Mouse (Mus musculus): ENCODE results near the gene Upf3b. TPM values are rescaled to one million over a fixed set of nuclear protein-coding genes. Genes with fewer than 3 reads are reported as not detected.

The Upf3b gene
- total and polyA plus RNA-seq, 3 experiments = 14.0 to 25.0 TPM; not detected in 1

DNA sequence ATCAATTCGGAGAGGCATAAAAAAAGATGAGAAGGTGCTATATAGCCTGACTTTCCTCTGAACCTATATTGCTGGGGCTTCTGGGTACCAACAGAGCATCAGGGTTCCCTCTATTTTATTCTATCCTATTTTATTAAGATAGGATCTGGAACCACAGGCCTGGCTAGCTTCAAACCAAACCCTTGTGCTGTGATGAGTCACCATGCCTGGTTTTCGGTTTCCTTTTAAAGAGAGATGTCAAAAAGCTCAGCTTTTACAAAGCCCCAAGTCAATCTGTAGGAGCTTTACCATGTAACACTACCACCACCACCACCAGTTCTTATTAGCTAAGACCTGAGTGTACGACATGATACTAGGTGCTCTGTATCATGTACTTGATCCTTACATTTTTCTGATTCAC lies 11.4 kb downstream of the Upf3b start:
- Histone ChIP-seq H3K36me3 (ENCODE audit: control insufficient read depth in 1 of 2, insufficient read depth in 2 of 2, low read length in 2 of 2) (peaks cover 7 to 10% of the 10 kb centered on the region in 2 experiments), H3K4me1 (ENCODE audit: control insufficient read depth in 1 of 2, insufficient read depth in 2 of 2, low read length in 2 of 2) (0 out of 4 replicates have a peak, but pooled peaks cover 0 to 2% of the 10 kb centered on the region in 2 experiments), H3K9me3 (replicated peaks; ENCODE audit: insufficient read depth, low read length) (no peaks in the 10 kb centered on the region), H3K9ac (ENCODE audit: control insufficient read depth, low read depth, low read length, poor library complexity, severe bottlenecking) (no peak overlapping the region), H3K27me3 (ENCODE audit: control insufficient read depth in 1 of 2, insufficient read depth in 2 of 2, low read length in 2 of 2) (no peaks in the 10 kb centered on the region), H3K27ac (ENCODE audit: control insufficient read depth, low read depth, low read length) (no peak overlapping the region), H3K4me3 (ENCODE audit: control insufficient read depth in 1 of 2, insufficient read depth in 1 of 2, low read depth in 2 of 2, low read length in 2 of 2) (no peak overlapping the region), H3K79me2 (ENCODE audit: control insufficient read depth, insufficient read depth, low read length, poor library complexity) (no peaks in the 10 kb centered on the region)
- TF ChIP-seq NELFE (IDR thresholded peaks at IDR 0.05; ENCODE audit: low read depth, low read length) = no peak
- TF ChIP-seq MAFK (IDR thresholded peaks at IDR 0.05; ENCODE audit: borderline replicate concordance, low read depth, low read length) = no peak
- no peak for TF ChIP-seq TBP (IDR thresholded peaks at IDR 0.05; ENCODE audit: low read depth, low read length)
- no peak for TF ChIP-seq UBTF (IDR thresholded peaks at IDR 0.05; ENCODE audit: borderline replicate concordance, insufficient read depth, low read depth, low read length)
- no peak for TF ChIP-seq MAZ (IDR thresholded peaks at IDR 0.05; ENCODE audit: low read depth, low read length)
- TF ChIP-seq POLR2A (IDR thresholded peaks at IDR 0.05; ENCODE audit: control insufficient read depth in 1 of 2, insufficient read depth in 1 of 2, low read depth in 1 of 2, low read length in 2 of 2, poor library complexity in 1 of 2) = no peak
- TF ChIP-seq HCFC1 (IDR thresholded peaks at IDR 0.05; ENCODE audit: low read depth, low read length) = no peak
- TF ChIP-seq CHD1 (IDR thresholded peaks at IDR 0.05; ENCODE audit: low read depth, low read length) = no peak
- TF ChIP-seq ZNF384 (IDR thresholded peaks at IDR 0.05; ENCODE audit: low read depth, low read length) = no peak
- TF ChIP-seq ZKSCAN1 (IDR thresholded peaks at IDR 0.05; ENCODE audit: low read depth, low read length) = no peak
- TF ChIP-seq POLR2AphosphoS5 (IDR thresholded peaks at IDR 0.05; ENCODE audit: borderline replicate concordance, low read depth, low read length) = no peak
- TF ChIP-seq POLR2AphosphoS2 (IDR thresholded peaks at IDR 0.05; ENCODE audit: low read length) = no peak
- no peak for TF ChIP-seq ETS1 (IDR thresholded peaks at IDR 0.05; ENCODE audit: low read depth, low read length)
- TF ChIP-seq MYB (IDR thresholded peaks at IDR 0.05; ENCODE audit: low read depth, low read length) = no peak
- TF ChIP-seq NRF1 (IDR thresholded peaks at IDR 0.05; ENCODE audit: insufficient read depth, low read depth, low read length, poor library complexity, severe bottlenecking) = no peak
- TF ChIP-seq KAT2A (conservative IDR thresholded peaks at IDR 0.05; ENCODE audit: low read depth, low read length) = no peak
- TF ChIP-seq CHD2 (IDR thresholded peaks at IDR 0.05; ENCODE audit: low read length) = no peak
- DNase-seq (ENCODE audit: low read depth, low spot score) = no peak

DNA sequence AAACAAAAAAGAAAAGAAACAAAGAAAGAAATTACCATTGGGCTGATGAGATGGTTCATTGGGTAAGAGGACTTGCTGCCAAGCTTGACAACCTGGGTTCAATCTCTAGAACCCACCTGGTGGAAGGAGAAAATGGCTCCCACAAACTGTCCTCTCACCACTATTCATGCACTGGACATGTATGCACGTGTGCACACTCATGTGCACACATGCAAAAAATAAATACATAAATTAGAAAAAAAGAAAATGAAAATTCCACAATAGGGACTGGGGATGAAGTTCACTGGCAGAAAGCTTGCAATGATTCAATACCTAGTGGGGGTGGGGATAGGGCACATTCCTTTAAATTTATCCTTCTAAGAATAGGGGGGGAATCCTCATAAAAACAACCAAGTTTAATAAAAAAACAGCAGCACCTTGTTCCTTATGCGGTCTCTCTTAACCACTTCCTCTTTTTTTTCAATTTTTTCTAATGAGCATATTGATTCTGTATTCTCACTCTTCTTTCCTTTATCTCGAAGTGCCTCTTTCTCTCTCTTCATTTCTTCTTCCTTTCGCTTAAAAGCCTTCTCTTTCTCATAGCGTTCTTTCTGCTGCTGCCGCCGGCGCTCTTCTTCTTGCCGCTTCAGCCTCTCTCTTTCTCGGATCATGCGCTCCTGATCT lies 14.9 kb downstream of the Upf3b start:
- Histone ChIP-seq H3K27ac (ENCODE audit: control insufficient read depth, low read depth, low read length) (peak overlapping the region; percentile 45), H3K36me3 (ENCODE audit: control insufficient read depth in 1 of 2, insufficient read depth in 2 of 2, low read length in 2 of 2) (peaks cover 7 to 10% of the 10 kb centered on the region in 2 experiments), H3K4me3 (ENCODE audit: control insufficient read depth in 1 of 2, insufficient read depth in 1 of 2, low read depth in 2 of 2, low read length in 2 of 2) (peak overlapping the region; percentile 28 to 39; a peak in 3 of 4 replicates), H3K79me2 (ENCODE audit: control insufficient read depth, insufficient read depth, low read length, poor library complexity) (no peaks in the 10 kb centered on the region), H3K4me1 (ENCODE audit: control insufficient read depth in 1 of 2, insufficient read depth in 2 of 2, low read length in 2 of 2) (0 out of 4 replicates have a peak, but pooled peaks cover 0 to 2% of the 10 kb centered on the region in 2 experiments), H3K27me3 (ENCODE audit: control insufficient read depth in 1 of 2, insufficient read depth in 2 of 2, low read length in 2 of 2) (no peaks in the 10 kb centered on the region), H3K9ac (ENCODE audit: control insufficient read depth, low read depth, low read length, poor library complexity, severe bottlenecking) (no peak overlapping the region), H3K9me3 (replicated peaks; ENCODE audit: insufficient read depth, low read length) (no peaks in the 10 kb centered on the region)
- peak; percentile 46 for DNase-seq (ENCODE audit: low read depth, low spot score)
- TF ChIP-seq ZC3H11A (IDR thresholded peaks at IDR 0.05; ENCODE audit: low read depth, low read length) = no peak
- no peak for TF ChIP-seq RAD21 (IDR thresholded peaks at IDR 0.05; ENCODE audit: low read depth, low read length)
- TF ChIP-seq ZNF384 (IDR thresholded peaks at IDR 0.05; ENCODE audit: low read depth, low read length) = peak; percentile 94
- TF ChIP-seq GATA1 (IDR thresholded peaks at IDR 0.05; ENCODE audit: low read depth, low read length) = 0 out of 2 replicates have a peak, but pooled peaks have one; percentile 26
- TF ChIP-seq EP300 (IDR thresholded peaks at IDR 0.05; ENCODE audit: low read depth in 1 of 2, low read length in 2 of 2) = peak; percentile 22 to 65; a peak in 2 of 4 replicates
- TF ChIP-seq POLR2AphosphoS5 (IDR thresholded peaks at IDR 0.05; ENCODE audit: borderline replicate concordance, low read depth, low read length) = no peak
- no peak; the same call in 1 of the 2 replicates for TF ChIP-seq ZKSCAN1 (IDR thresholded peaks at IDR 0.05; ENCODE audit: low read depth, low read length)
